Mouse (Mus musculus) neural tube, embryonic 11.5 days (tissue): ENCODE measurements around the gene A730049H05Rik. TPM values are rescaled to one million over a fixed set of nuclear protein-coding genes. Genes with fewer than 3 reads are reported as not detected.

Source experiments
- ATAC-seq: fragments of 200-750 bp; cut with Nextera tagmentation; 2 replicates; pipeline ENCODE4 v1.8.0; 2017; ENCODE audit warnings: moderate number of reproducible peaks, mild to moderate bottlenecking, moderate TSS enrichment, moderate library complexity; ENCODE audit not compliant: insufficient read depth, low FRiP score, low TSS enrichment
- DNase-seq: peaks from one replicate; pipeline ENCODE4 v3.0.0-alpha.2; 2015; ENCODE audit warnings: low spot score
- H3K27ac ChIP-seq: fragments of 300-500 bp; sonication (generic); 2 replicates; pipeline ENCODE4 v1.5.1; 2014; ENCODE audit warnings: low read depth, mild to moderate bottlenecking, low read length
- H3K27me3 ChIP-seq: fragments of 300-500 bp; sonication (generic); 2 replicates; pipeline ENCODE4 v1.6.1; 2014; ENCODE audit warnings: mild to moderate bottlenecking, low read length, mixed read lengths; ENCODE audit not compliant: control insufficient read depth, insufficient read depth
- H3K36me3 ChIP-seq: fragments of 300-500 bp; sonication (generic); 2 replicates; pipeline ENCODE4 v1.6.1; 2014; ENCODE audit warnings: mild to moderate bottlenecking, low read length, moderate library complexity, mixed read lengths; ENCODE audit not compliant: control insufficient read depth, insufficient read depth
- H3K4me1 ChIP-seq: fragments of 300-500 bp; sonication (generic); 2 replicates; pipeline ENCODE4 v1.6.1; 2014; ENCODE audit warnings: low read length, mixed read lengths; ENCODE audit not compliant: control insufficient read depth, insufficient read depth
- H3K4me2 ChIP-seq: fragments of 300-500 bp; sonication (generic); 2 replicates; pipeline ENCODE4 v1.6.1; 2014; ENCODE audit warnings: low read depth, mild to moderate bottlenecking, moderate library complexity
- H3K4me3 ChIP-seq: fragments of 300-500 bp; sonication (generic); 2 replicates; pipeline ENCODE4 v1.5.1; 2014; ENCODE audit warnings: low read depth, low read length
- H3K9ac ChIP-seq: fragments of 300-500 bp; sonication (generic); 2 replicates; pipeline ENCODE4 v1.6.1; 2014; ENCODE audit warnings: mild to moderate bottlenecking, low read length
- H3K9me3 ChIP-seq: fragments of 300-500 bp; sonication (generic); 2 replicates; pipeline ENCODE4 v1.6.1; 2016; ENCODE audit warnings: low read length; ENCODE audit not compliant: control insufficient read depth
- WGBS: fragments of 180-500 bp; shearing (Covaris S2); extraction: QIAGEN DNeasy Blood & Tissue Kit; methylation state at CpG from one replicate; pipeline ENCODE4 v1.1.7; 2014; 5-methylcytosine and 5-hydroxymethylcytosine counted together
- polyA plus RNA-seq: library from polyadenylated mRNA; unstranded; fragments of >200 nt; fragmentation: Nextera tagmentation; extraction: Ambion mirVana; gene quantifications from 2 replicates; pipeline ENCODE4 v1.2.1, GENCODE M21; 2014

Gene A730049H05Rik
- polyA plus RNA-seq, 1 experiment from 2014 or later: not detected

GRCm38 (mm10) chr6:92862599-92862998, 46.3 kb downstream of the A730049H05Rik start:
- Histone ChIP-seq H3K27me3 (no peaks in the 10 kb centered on the region), H3K4me3 (no peak overlapping the region), H3K4me2 (no peak overlapping the region), H3K27ac (no peak overlapping the region), H3K9me3 (no peaks in the 10 kb centered on the region), H3K9ac (no peak overlapping the region), H3K36me3 (no peaks in the 10 kb centered on the region), H3K4me1 (no peaks in the 10 kb centered on the region)
- DNase-seq (no peak), ATAC-seq (no peak)
- WGBS: 82% methylated on average over 9 of the region's 9 CpGs

- Histone ChIP-seq H3K4me3 (no peak within 1 kb of the TSS), H3K27ac (no peak within 1 kb of the TSS), H3K27me3 (no peaks in the 10 kb centered on the region), H3K9ac (no peak within 1 kb of the TSS), H3K4me2 (no peak within 1 kb of the TSS), H3K9me3 (no peaks in the 10 kb centered on the region), H3K4me1 (no peaks in the 10 kb centered on the region), H3K36me3 (no peaks in the 10 kb centered on the region)
- 56% methylated on average over 4 of the region's 4 CpGs for WGBS
- DNase-seq: no peak
- ATAC-seq: no peak
Measured at GRCm38 (mm10) chr6:92869089-92869581, 52.9 kb downstream of the A730049H05Rik start, which contains the start of gene Gm15737. TSS of gene Gm15737 (plus strand) at chr6:92869357.

GRCm38 (mm10) chr6:92869582-92870219, 53.4 kb downstream of the A730049H05Rik start:
- WGBS: 51% methylated on average over 16 of the region's 16 CpGs
- Histone ChIP-seq H3K9me3 (no peaks in the 10 kb centered on the region), H3K27ac (no peak overlapping the region), H3K27me3 (no peaks in the 10 kb centered on the region), H3K36me3 (no peaks in the 10 kb centered on the region), H3K4me1 (no peaks in the 10 kb centered on the region), H3K4me2 (no peak overlapping the region), H3K4me3 (no peak overlapping the region), H3K9ac (no peak overlapping the region)
- DNase-seq (peak; percentile 30), ATAC-seq (no peak)

GRCm38 (mm10) chr6:92871813-92872212, 55.5 kb downstream of the A730049H05Rik start:
- 52% methylated on average over 4 of the region's 4 CpGs for WGBS
- no peak for ATAC-seq
- no peak overlapping the region for H3K4me3 ChIP-seq
- no peak overlapping the region for H3K27ac ChIP-seq
- no peaks in the 10 kb centered on the region for H3K36me3 ChIP-seq
- H3K27me3 ChIP-seq: no peaks in the 10 kb centered on the region
- H3K4me1 ChIP-seq: no peaks in the 10 kb centered on the region
- H3K9ac ChIP-seq: no peak overlapping the region
- DNase-seq: no peak
- H3K9me3 ChIP-seq: no peaks in the 10 kb centered on the region
- no peak overlapping the region for H3K4me2 ChIP-seq

- WGBS: 89% methylated on average over 10 of the region's 10 CpGs
- no peaks in the 10 kb centered on the region for H3K9me3 ChIP-seq
- ATAC-seq: no peak
Measured at GRCm38 (mm10) chr6:92872766-92873165, 56.5 kb downstream of the A730049H05Rik start.

GRCm38 (mm10) chr6:92874854-92875253, 58.6 kb downstream of the A730049H05Rik start:
- 62% methylated on average over 5 of the region's 5 CpGs for WGBS
- Histone ChIP-seq H3K9ac (no peak overlapping the region), H3K36me3 (no peaks in the 10 kb centered on the region), H3K27ac (no peak overlapping the region), H3K4me1 (no peaks in the 10 kb centered on the region), H3K4me2 (no peak overlapping the region), H3K4me3 (no peak overlapping the region), H3K27me3 (no peaks in the 10 kb centered on the region), H3K9me3 (no peaks in the 10 kb centered on the region)
- DNase-seq (no peak), ATAC-seq (no peak)

More at GRCm38 (mm10) chr6:92872766-92873165, 56.5 kb downstream of the A730049H05Rik start:
- Histone ChIP-seq H3K4me3 (no peak overlapping the region), H3K36me3 (no peaks in the 10 kb centered on the region), H3K4me2 (no peak overlapping the region), H3K27ac (no peak overlapping the region), H3K27me3 (no peaks in the 10 kb centered on the region), H3K4me1 (no peaks in the 10 kb centered on the region), H3K9ac (no peak overlapping the region)
- DNase-seq: no peak

GRCm38 (mm10) chr6:92875340-92875739, 59.1 kb downstream of the A730049H05Rik start:
- no peaks in the 10 kb centered on the region for H3K4me1 ChIP-seq
- no peak for DNase-seq
- H3K27me3 ChIP-seq: no peaks in the 10 kb centered on the region
- ATAC-seq: no peak
- H3K4me3 ChIP-seq: no peak overlapping the region
- WGBS: 92% methylated on average over 2 of the region's 2 CpGs
- H3K27ac ChIP-seq: no peak overlapping the region
- H3K9me3 ChIP-seq: no peaks in the 10 kb centered on the region
- no peak overlapping the region for H3K4me2 ChIP-seq
- no peaks in the 10 kb centered on the region for H3K36me3 ChIP-seq
- H3K9ac ChIP-seq: no peak overlapping the region

GRCm38 (mm10) chr6:92876121-92876520, 59.8 kb downstream of the A730049H05Rik start:
- Histone ChIP-seq H3K27ac (no peak overlapping the region), H3K4me3 (no peak overlapping the region), H3K4me2 (no peak overlapping the region), H3K9me3 (no peaks in the 10 kb centered on the region), H3K4me1 (no peaks in the 10 kb centered on the region), H3K36me3 (no peaks in the 10 kb centered on the region), H3K27me3 (no peaks in the 10 kb centered on the region), H3K9ac (no peak overlapping the region)
- ATAC-seq: no peak
- no peak for DNase-seq
- WGBS: 89% methylated on average over 5 of the region's 5 CpGs

- H3K4me1 ChIP-seq: no peaks in the 10 kb centered on the region
- no peaks in the 10 kb centered on the region for H3K27me3 ChIP-seq
- 94% methylated on average over 4 of the region's 4 CpGs for WGBS
- no peak overlapping the region for H3K4me3 ChIP-seq
- H3K4me2 ChIP-seq: no peak overlapping the region
- ATAC-seq: no peak
- no peaks in the 10 kb centered on the region for H3K36me3 ChIP-seq
- no peak overlapping the region for H3K9ac ChIP-seq
- no peaks in the 10 kb centered on the region for H3K9me3 ChIP-seq
- no peak overlapping the region for H3K27ac ChIP-seq
- DNase-seq: no peak
Measured at GRCm38 (mm10) chr6:92877236-92877635, 61.0 kb downstream of the A730049H05Rik start.
